Mouse (Mus musculus): ENCODE measurements around the gene Abhd6.

The Abhd6 gene

DNA sequence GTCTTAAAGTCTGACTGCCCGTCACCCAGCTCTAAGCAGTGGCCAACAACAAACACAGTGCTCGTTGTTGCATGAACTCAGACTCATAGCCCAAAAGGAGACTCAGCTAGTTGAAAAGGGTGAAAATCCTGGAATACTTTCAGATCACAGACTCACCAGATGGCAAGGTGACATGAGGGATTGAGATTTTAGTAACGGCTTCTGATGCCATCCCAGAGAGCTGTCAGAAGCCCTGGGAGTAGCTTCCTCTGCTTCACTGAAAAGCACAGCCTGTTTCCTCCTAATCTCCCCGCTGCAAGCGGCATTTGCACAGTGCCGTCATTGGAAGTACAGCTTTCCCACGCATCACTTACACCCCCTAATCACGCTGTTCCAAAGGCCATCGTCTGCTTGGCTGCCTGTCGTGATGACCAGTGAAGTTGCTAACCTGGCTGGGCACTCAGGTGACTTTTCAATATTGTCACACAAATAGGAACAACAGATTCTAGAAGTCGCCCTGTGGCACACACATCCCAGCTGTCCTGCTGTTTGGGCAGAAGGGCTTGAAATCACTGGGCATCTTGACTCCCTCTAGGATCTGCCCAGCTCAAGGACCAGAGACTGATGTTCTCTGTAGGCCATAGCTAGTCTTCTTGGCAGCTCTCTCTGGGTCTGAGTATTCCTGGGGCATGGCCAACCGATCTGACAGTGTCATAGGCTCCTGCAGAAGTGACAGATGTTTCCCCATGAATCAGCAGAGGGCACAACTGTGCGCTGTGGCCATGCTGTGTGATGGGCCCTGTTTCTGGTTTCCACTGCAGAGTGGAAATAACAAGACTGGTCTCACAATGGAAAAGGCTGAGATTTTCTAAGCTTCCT lies 29.6 kb downstream of the Abhd6 start:
- no peak for DNase-seq

DNA sequence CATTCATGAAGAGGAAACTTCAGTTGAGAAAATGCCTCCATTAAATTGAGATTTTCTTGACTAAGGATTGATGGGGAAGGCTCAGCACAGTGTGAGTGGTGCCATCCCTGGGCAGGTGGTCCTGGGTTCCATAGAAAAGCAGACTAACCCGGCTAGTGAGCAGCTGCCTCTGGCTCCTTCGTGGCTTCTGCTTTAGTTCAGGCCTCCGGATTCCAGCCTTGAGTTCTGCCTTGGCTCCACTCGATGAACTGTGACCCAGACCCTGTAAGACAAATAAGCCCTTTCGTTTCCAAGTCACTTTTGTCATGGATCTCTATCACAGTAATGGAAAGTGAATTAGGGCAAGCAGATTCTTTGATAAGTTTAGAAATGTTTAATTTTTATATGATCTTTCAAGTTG lies 31.9 kb downstream of the Abhd6 start:
- DNase-seq: no peak

DNA sequence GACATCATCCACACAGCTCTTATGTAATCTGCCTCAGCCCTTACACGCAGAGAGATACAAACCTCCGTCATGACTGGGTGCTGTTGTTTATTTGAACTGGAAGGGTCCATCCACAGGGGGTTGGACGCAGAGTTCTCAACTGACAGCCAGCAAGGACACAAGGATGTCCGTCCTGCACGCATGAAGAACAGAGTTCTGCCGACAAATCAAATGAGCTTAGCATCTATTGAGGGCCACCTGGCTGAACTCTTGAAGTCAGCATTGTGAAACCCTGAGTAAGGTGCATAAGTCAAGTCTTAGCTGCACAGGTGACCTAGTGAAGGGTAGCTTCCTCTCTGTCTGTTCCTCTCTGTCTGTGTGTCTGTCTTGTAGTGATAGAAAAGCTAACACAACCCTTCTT lies 33.2 kb downstream of the Abhd6 start:
- DNase-seq: no peak

DNA sequence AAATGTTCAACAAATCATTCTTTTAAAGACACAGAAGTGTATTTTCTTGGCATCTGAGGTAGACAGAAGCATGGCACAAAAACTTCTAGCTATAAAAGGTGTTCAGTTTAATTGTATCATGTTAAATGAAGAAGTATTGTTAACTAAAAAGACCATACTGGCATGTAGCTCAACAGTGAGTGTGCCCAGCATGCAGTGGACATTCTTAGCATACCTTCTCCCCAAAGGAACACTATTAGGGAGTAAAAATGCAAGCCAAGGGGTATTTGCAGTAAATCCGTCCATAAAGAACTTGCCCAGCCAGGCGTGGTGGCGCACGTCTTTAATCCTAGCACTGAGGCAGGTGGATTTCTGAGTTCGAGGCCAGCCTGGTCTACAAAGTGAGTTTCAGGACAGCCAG lies 33.7 kb downstream of the Abhd6 start:
- no peak for DNase-seq

DNA sequence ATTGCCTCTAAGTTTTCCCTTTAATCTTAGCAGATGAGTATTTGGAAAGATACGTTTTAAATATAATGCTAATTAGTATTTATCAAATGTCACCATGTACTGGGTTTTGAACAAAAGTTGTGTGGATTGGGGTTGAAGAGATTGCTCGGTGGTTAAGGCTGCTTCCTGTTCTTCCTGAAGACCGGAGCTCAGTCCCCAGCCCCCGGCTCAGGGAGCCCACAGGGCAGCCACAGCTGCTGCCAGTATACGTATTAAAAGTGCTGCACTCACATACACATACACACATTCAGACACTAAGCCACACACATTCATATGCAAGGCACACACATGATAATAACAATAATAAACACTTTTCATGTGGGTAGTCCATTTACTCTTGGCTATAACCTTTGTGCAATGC lies 35.4 kb downstream of the Abhd6 start:
- no peak for DNase-seq

DNA sequence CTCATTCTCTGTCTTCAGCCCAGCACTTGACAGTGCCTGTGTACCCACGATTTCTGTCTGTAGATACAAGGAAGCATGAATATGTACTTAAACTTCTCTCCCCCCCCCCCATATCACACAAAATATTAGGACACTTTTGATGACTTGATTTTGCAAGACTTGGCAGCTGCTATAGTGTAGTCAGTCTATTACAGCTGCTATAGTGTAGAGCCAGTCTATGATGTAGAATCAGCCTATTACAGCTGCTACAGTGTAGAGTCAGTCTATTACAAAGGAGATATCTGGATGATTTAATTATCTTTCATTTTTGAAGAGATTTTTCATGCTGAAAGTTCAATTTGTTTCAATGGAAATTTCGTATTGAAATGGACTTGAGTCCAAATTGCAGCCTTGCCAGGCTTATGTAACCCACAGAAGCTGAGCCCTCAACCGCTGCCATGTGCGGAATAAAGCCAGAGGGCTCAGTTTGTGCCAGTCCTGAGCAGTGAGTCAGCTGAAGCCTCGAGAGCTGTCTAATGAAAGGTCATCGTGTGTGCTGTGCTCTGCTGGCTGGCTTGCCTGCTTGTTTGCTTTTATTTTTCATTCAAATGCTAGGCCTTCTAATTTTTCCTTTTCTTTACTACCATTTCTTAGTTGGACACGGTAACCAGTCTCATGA lies 36.2 kb downstream of the Abhd6 start:
- no peak for DNase-seq

DNA sequence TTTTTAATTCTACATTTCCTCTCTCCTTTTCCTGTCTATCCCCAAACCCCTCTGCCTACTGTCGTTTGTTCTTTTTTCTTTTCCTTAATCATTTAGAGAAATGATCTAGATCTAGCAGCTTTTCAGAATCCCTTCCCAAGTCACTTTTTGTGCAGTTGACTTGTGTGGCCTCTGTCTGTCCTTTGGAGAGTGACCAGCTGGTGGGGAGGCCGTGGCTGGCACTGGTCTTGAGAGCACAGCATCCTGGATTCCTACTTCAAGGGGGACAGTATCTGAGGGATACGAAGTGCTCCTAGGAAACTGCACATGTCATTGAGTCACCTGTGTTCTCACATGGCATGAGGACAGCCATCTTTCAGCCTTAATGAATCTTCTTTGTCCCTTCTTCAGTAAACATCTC lies 37.5 kb downstream of the Abhd6 start:
- no peak for DNase-seq

DNA sequence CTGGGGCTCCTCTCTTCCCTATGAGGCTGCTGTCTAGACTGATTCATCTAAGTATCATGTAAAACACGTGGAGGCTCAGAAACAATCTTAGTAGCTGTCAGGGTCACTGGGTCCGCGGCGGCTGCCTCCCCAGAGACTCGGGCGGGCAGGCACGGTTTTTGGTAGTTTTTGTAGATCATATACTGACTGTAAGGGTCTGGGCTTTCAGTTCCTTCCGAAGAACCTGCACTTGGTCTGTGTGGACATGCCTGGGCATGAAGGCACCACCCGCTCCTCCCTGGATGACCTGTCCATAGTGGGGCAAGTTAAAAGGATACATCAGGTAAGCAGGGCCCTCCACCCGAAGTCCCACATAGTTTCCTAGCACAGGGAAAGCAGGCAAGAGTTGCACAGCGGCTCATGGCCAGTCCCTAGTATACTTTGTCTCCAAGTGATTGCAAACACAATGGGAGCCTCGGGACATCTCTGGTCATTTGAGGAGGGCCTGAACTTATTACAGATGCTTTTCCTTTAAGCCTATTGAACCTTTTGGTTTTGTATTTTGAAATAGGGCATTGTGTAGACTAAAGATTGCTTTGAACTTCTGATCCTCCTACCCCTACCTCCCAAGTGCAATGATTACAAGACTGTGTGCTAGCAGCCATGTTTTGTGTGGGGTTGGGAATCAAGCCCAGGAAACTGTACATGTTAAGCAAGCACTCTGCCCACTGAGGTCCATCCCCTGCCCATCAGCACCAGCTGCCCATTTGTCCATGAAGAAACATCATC lies 38.4 kb downstream of the Abhd6 start:
- DNase-seq: no peak

DNA sequence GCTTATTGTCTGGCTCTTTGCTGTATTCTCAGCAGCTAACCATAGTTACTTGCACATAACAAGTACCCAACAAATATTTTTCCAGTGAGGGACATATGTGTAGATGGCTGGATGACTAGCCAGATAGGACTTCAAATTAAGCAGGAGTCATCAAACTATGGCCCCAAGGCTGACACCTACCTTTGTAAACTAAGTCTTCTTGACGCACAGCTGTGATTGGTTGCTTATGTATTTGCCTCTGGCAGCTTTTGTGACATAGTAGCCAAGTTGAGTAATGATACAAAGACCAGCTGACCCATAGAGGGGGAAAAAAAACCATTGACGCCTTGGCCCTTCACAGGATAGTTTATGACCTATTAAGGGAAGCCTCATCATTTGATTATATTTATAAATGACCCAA lies 39.4 kb downstream of the Abhd6 start:
- DNase-seq: no peak

DNA sequence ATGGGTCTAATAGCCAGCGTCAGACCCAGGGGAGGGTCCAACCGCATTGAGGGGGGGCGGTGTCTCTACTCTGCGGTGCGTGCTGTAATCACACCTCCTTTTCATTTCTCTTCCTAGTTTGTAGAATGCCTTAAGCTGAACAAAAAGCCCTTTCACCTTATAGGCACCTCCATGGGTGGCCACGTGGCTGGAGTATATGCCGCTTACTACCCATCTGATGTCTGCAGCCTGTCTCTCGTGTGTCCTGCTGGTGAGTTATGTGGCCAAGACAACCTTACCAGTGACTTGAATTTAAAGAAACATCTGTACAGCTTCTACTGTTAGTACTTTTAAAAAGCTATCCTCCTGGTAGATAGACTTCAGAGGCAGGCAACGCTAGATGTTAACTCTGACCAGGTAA lies 39.9 kb downstream of the Abhd6 start:
- DNase-seq: no peak

DNA sequence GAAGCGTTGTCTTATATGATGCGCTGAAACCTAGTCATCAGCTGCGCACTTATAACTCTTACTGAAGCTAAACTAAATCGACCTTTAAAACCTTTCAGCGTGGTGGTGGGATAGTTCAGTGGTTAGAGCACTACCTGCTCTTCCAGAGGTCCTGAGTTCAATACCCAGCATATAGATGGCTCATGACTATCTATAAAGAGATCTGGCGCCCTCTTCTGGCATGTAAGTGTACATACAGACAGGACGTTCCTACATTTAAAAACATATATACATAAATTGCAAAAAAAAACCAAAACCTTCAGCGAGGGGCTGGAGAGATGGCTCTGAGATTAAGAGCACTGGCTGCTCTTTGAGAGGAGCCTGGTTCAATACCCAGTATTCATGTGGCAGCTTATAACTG lies 41.6 kb downstream of the Abhd6 start:
- DNase-seq: no peak

DNA sequence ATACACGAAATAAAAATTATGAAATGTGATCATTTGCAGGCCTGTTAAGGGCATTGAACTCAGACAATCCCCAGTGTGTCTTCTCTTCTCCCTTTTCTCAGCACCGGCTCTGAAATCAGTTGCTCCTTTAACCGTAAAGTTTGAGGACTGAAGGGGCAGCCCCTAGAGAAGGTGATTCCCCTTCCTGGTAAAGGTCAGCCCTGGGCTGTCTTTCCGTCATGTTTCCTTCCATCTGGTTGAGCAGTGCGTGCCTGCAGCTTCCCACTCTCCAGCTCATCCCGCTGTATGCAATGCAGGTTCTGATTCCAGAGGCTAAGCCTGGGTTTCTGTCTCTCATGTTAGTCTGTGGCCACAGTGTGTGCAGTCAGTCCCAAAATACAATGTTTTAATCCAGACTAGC lies 42.1 kb downstream of the Abhd6 start:
- DNase-seq: no peak

DNA sequence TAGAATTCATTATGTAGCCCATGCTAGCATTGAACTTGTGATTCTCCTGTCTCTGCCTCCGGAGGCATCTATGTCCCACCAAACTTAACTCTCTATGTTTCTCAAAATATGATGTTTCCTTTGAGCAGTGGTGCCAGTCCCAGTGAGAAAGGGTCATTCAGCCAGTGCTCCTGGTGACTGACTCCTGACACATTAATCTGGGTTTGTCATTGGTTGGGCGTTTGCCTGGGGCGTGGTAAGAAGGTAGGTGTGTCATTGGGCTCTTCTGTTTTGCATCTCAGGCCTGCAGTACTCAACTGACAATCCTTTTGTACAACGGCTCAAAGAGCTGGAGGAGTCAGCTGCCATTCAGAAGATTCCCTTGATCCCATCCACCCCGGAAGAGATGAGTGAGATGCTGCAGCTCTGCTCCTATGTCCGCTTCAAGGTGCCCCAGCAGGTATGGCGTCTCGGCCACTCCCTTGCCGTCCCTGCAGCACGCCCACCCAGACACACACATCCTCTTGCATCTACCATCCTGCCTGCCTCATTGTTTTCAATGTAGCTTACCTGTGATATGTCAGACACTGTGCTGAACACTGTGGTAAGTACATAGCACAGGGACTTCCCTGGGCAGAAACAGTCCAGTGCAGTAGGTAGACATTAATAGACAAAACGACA lies 42.6 kb downstream of the Abhd6 start:
- DNase-seq: no peak

DNA sequence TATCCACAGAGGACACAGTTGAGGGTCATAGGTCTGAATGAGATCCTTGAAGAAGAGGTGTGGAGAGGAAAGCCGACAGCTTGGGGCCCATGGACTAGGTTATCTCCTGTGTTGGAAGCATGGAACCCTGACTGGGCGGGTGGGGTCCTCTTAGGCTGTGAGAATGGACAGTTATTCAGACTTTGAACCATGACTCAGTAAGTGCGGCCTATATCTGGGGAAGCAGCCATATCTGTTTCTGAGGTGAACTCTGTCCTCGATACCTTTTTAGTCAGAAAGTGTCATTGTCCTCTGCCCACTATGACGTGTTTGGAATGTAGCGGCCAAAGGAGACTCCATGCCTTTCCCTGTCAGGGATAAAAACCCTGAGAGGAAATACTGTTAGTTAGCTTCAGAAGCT lies 44.1 kb downstream of the Abhd6 start:
- DNase-seq: no peak

DNA sequence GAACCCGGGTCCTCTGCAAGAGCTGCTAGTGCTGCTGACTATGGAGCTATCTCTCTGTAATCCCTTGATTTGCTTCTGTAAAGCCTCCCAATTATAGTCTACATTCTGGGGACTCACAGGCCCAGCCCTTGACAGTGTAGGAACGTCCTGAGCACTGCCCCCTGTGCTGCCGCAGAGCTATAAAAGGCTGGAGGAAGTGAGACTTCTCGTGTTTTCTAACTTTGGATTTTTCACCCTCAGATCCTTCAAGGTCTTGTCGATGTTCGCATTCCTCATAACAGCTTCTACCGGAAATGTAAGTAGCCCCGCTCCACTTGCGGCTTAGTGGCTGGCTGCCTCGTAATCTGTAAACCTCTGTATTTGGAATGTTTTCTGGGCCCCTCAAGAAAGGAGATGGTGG lies 46.6 kb downstream of the Abhd6 start:
- DNase-seq: no peak

DNA sequence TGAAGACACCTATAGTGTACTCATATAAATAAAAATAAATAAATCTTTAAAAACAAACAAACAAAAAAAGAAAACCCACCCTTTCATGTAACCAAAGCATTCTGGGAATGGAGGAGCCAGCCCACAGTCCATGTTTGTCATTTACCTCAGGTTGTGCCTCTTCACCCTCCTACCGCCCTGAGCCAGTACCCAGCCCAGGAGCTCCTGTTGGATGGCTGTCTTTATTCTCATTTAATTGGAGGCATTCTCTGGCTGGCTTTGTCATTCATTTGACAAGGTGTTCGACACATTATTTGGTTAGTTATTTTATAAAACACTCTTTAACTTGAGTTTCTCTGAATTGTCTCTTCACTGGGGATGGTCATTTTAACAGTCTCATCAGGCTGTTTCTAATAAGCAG lies 49.2 kb downstream of the Abhd6 start:
- no peak for DNase-seq

DNA sequence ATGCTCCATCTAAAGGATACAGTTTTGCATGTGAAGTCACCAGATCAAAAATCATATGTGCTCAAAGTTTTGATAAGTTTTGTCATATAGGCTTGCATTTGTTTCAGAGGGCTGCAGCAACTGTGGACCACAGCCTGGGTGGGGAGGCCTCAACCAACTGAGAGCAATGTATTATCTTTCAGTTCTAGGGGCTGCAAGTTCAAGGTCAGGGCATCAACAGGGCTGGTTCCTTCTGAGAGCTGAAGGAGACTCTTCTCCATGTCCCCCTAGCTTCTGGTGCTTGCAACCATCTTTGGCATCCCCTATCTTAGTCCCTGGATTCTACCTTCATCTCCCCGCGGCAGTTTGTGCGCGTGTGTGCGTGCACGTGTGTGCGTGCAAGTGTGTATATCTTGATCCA lies 50.0 kb downstream of the Abhd6 start:
- DNase-seq: no peak

DNA sequence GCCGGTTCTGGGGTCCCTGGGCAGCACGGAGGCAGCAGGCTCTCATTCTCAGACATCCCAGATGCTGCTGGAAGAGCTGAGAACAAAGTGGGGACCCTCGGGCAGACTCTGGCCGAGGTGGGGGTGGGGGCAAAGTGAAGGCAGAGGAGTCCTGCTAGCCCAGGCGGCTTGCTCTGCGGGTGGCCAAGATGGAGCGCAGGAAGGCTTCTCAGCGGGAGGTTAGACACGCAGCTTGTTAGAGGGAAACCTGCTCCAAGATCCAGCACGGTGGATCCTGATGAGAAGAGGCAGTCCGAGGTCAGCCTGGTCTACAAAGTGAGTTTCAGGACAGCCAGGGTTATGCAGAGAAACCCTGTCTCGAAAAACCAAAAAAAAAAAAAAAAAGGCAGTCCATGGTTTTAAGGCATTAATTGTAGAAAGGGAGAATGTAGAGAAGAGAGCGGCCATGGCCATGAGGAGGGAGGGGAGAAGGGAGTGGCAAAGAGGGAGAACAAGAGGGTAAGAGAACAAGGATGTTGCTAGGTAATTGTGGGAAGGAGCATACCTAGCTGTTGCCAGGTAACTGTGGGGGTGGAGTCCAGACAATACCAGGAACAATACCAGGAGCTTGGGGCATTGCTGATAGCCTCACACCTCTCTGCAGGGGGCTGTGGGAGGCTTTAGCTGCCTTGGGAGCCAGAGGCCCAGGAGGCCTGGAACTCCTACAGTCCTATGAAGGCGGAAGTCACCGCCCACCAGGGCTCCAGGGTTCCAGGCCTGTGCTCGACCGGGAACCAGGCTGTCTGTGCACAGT lies 51.8 kb downstream of the Abhd6 start:
- DNase-seq: no peak

DNA sequence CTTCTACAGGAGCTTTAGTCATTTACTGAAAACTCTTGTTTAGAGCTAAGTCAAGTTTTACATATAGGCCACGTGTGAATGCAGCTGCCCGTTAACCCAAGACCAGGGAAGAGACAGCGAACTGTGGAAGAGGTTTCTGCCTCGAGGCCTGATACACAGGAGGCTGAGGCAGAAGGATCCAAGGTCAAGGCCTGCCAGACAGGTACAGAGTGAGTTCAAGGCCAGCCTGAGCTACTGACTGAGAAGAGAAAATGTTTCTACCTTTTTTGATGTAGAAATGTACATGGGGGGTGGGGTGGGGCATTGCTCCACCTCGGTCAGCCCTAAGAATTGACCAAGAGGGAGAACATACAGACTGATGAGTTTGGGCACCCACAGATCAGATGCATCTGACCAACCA lies 53.4 kb downstream of the Abhd6 start:
- DNase-seq: no peak

DNA sequence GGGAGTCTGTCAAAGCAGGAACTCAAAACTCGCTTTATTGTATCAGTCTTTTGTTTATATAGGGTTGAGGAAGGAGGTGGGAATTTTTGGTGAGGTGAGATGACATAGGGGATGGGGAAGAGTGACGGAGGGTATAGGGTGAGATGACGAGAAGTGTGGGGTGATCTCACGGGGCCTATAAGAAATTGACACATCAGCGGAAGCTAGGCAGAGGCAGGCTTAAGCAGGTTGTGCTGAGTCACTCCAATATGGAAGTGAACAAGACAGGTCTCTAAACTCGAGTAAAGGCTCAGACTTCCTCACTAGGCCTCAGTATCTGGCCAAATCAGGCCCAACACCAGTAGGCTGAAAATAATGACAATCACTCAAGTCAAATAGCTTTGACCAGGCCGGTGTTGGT lies 57.2 kb downstream of the Abhd6 start:
- DNase-seq: no peak

DNA sequence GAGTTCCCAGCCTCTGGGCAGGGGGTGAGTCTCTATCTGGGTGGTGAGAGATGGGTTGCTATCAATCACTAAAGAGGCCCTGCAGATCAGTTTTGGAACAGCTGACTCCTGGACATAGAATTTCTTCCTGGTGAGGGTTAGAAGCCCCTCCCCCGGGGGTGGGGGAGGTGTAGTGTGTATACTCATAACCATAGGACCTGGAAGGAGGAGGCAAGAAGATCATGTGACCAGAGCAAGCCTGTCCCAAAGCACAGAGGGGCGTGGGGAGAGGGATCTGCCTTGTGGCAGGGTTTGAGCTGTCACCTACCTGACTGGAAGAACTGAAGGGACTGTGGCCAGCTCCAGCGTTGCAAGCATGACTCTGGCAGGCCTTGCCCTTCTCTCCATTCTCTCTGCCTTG lies 59.4 kb downstream of the Abhd6 start:
- DNase-seq: no peak

DNA sequence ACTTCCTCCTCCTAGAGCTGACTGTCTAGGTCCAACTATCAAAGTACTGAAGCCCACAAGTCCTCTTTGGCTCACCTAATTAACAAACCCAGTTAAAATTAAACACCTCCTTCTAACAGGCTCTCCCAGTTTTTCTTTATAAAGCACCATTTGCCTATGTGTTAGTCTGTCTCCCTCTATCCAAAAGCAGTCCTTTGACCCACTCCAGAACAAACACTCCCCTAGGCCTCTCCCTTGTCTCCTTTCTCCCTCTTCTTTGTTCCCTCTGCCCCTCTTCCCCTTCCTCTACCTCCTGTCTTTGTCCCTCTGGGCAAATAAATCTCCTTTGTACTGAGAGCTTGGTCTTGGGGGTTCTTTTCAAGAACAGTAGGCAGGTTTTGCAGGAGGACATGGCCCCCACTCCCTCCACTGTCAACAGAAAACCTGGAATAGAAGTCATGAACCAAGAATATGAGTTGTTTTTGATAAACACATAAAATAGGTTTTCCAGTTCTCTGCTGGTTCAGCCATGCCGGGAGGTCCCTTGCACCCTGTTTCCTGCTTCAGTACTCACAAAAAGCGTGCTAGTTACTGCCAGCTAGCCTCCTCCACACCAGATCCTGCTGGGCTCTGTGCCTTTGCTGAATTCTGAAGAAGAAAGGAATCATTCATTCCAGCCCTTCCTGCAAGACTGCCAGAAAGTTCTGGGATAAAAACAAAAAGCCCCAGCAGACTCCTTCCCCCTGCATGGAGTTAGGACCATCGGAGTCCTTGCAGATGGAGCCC lies 60.0 kb downstream of the Abhd6 start:
- no peak for DNase-seq

All from thymus, postnatal 36 days (tissue).